Mouse (Mus musculus) limb, embryonic 12.5 days (tissue): ENCODE measurements around the gene Rapgef1. TPM values are rescaled to one million over a fixed set of nuclear protein-coding genes. Genes with fewer than 3 reads are reported as not detected.

Source experiments
- ATAC-seq: fragments of 200-750 bp; cut with Nextera tagmentation; 2 replicates; pipeline ENCODE4 v1.8.0; 2017; ENCODE audit warnings: low read depth, moderate TSS enrichment; ENCODE audit not compliant: insufficient number of reproducible peaks, insufficient read depth, low FRiP score, low TSS enrichment
- H3K27ac ChIP-seq: fragments of 300-500 bp; sonication (generic); 2 replicates; pipeline ENCODE4 v1.5.1; 2016; ENCODE audit warnings: mild to moderate bottlenecking, moderate library complexity
- H3K27me3 ChIP-seq: fragments of 300-500 bp; sonication (generic); 2 replicates; pipeline ENCODE4 v1.6.1; 2016; ENCODE audit warnings: mild to moderate bottlenecking, moderate library complexity
- H3K36me3 ChIP-seq: fragments of 300-500 bp; sonication (generic); 2 replicates; pipeline ENCODE4 v1.6.1; 2016; ENCODE audit warnings: mild to moderate bottlenecking, moderate library complexity
- H3K4me1 ChIP-seq: fragments of 300-500 bp; sonication (generic); replicated peaks from 2 replicates; pipeline ENCODE4 v1.6.1; 2016
- H3K4me2 ChIP-seq: fragments of 300-500 bp; sonication (generic); 2 replicates; pipeline ENCODE4 v1.6.1; 2016; ENCODE audit warnings: mild to moderate bottlenecking, moderate library complexity
- H3K4me3 ChIP-seq: fragments of 300-500 bp; sonication (generic); replicated peaks from 2 replicates; pipeline ENCODE4 v1.5.1; 2016; ENCODE audit warnings: mild to moderate bottlenecking
- H3K9ac ChIP-seq: fragments of 300-500 bp; sonication (generic); replicated peaks from 2 replicates; pipeline ENCODE4 v1.6.1; 2016; ENCODE audit warnings: mild to moderate bottlenecking, moderate library complexity
- H3K9me3 ChIP-seq: fragments of 300-500 bp; sonication (generic); 2 replicates; pipeline ENCODE4 v1.6.1; 2016; ENCODE audit warnings: mild to moderate bottlenecking, moderate library complexity
- whole genome bisulfite sequencing: fragments of 180-500 bp; shearing (Covaris S2); methylation state at CpG from one replicate; pipeline ENCODE4 v1.1.7; 2016; 5-methylcytosine and 5-hydroxymethylcytosine counted together
- polyA plus RNA-seq: library from polyadenylated mRNA; unstranded; fragments of >200 nt; fragmentation: Nextera tagmentation; extraction: Ambion mirVana; gene quantifications from 2 replicates; pipeline ENCODE4 v1.2.1, GENCODE M21; 2016

Gene Rapgef1
- polyA plus RNA-seq, 1 experiment from 2014 or later, result 20.4 TPM

DNA sequence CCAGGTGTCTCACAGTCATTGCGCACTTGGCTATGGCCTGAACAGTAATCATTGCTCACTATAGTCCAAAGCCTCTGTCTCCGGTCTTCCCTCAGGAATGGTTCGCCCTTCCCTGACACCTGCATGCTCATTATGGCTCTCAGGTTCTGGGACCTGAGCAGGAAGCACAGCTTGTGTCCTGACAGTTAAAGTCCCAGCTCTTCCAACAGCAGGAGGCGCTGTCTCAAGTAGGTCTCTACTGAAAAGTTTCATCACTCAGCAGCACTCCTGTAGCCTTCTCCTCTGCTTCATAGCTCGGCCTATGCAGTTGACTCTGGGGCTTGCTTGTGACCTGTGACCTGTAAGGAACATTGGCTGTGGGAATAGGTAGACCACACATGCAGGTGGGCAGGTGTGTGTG is 45.9 kb downstream of the Rapgef1 start:
- Histone ChIP-seq H3K4me1 (peaks cover 48% of the 10 kb centered on the region), H3K27me3 (no peaks in the 10 kb centered on the region), H3K9ac (no peak overlapping the region), H3K27ac (no peak overlapping the region), H3K4me2 (no peak overlapping the region), H3K9me3 (no peaks in the 10 kb centered on the region), H3K4me3 (no peak overlapping the region), H3K36me3 (no peaks in the 10 kb centered on the region)
- ATAC-seq, result no peak
- 86% methylated on average over 5 of the region's 5 CpGs for WGBS

DNA sequence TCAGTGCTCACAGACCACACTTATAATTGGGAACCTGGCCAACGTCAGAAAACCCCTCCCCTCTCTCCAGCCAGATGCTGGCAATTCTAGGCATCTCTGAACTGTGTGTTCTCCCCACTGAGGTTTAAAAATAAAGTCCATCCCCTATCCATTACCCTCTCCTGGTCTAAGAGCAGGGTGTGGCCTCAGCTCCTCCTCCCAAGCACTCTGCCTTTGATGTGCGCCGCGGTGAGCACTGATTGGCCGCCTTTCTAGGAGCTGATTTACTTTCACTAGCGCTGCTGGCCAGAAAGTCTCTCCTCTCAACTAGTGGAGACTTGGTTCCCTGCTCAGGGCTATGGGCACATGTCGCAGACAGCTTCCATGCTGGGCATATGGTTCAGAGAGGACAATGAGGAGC is 47.1 kb downstream of the Rapgef1 start:
- no peaks in the 10 kb centered on the region for H3K36me3 ChIP-seq
- WGBS, result 2% methylated on average over 7 of the region's 7 CpGs
- peak; percentile 73; the same call in 1 of the 2 replicates for ATAC-seq
- no peak overlapping the region for H3K4me3 ChIP-seq
- no peaks in the 10 kb centered on the region for H3K9me3 ChIP-seq
- no peak overlapping the region for H3K4me2 ChIP-seq
- no peak overlapping the region for H3K27ac ChIP-seq
- peaks cover 39% of the 10 kb centered on the region for H3K4me1 ChIP-seq
- no peaks in the 10 kb centered on the region for H3K27me3 ChIP-seq
- H3K9ac ChIP-seq, result no peak overlapping the region

DNA sequence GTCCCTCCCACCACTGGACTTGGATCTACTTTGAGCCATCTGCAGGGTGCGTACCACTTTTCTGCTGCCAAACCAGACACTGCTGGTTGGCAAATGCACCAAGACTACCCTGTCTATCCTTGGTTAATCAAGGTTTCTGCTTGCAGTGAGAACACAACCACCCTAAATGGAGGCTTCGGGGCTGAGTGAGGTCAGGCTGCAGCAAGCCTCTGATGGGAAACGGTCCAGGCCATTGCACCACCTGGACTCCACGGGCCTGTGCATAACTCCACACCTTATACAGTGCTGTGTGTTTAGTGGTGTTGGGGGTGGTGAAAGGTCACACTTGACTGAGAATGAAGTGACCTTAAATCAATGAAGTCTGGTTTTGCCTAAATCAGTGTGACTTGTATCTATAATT is 47.6 kb downstream of the Rapgef1 start:
- H3K9me3 ChIP-seq, result no peaks in the 10 kb centered on the region
- no peak for ATAC-seq
- H3K27ac ChIP-seq, result no peak overlapping the region
- 72% methylated on average over 4 of the region's 4 CpGs for WGBS
- no peaks in the 10 kb centered on the region for H3K27me3 ChIP-seq
- no peak overlapping the region for H3K9ac ChIP-seq
- no peak overlapping the region for H3K4me3 ChIP-seq
- no peaks in the 10 kb centered on the region for H3K36me3 ChIP-seq
- peaks cover 36% of the 10 kb centered on the region for H3K4me1 ChIP-seq
- no peak overlapping the region for H3K4me2 ChIP-seq

DNA sequence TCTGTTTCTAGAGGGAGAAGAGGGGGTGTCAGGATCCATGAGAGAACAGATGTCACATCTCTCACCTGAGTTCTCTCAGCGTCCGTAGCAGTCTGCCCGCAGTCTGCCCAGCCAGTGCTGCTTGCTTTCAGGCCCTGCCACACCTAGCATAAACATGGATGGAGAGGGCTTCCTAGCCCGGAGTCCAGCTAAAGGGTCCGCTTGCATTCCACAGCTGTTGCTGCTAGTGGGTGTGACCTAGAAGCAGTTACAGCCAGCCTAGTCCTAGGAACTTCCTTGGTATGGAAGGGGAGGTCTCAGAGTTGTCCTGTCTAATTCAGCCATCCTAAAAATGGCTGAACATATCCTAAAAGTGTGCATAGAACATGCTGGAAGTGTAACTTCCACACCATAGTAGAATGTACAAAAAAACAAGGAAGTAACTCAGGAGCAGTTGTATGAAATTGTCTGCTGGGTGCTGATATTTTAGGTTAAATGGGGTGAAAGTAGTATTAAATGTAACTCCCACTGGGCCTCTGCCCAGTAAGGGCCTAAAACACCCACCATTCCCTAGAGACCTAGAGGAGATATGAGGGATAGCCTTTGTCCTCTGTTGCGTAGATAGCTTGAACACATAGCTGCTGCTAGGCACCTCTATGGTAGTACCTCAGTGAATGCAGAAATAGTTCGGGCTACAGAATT is 48.6 kb downstream of the Rapgef1 start:
- Histone ChIP-seq H3K4me1 (peaks cover 31% of the 10 kb centered on the region), H3K4me3 (no peak overlapping the region), H3K9me3 (no peaks in the 10 kb centered on the region), H3K27ac (no peak overlapping the region), H3K4me2 (no peak overlapping the region), H3K9ac (no peak overlapping the region), H3K36me3 (no peaks in the 10 kb centered on the region), H3K27me3 (no peaks in the 10 kb centered on the region)
- 81% methylated on average over 7 of the region's 7 CpGs for WGBS
- no peak for ATAC-seq

DNA sequence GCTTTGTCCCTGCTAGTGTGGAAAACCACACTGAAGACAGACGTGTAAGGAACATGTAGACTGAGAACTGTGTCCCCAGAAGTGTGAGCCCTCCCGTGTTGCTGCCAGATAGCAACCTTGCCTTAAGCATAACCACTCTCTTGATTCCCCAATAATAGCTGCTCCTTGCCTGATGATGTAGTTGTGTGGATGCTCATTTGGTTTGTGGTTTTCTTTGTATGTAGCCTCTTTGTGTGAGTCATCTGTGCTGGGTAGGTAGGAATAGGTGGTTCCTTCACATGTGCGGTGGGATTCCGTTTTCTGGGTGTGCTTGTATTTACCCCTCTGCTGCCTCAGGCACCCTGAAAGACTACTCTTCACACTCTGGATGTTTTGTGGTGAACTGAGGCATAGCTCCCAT is 49.4 kb downstream of the Rapgef1 start:
- no peak overlapping the region for H3K4me3 ChIP-seq
- WGBS, result 87% methylated on average over 4 of the region's 4 CpGs
- ATAC-seq, result no peak
- H3K4me2 ChIP-seq, result no peak overlapping the region
- no peaks in the 10 kb centered on the region for H3K27me3 ChIP-seq
- H3K9ac ChIP-seq, result no peak overlapping the region
- H3K4me1 ChIP-seq, result peaks cover 24% of the 10 kb centered on the region
- no peaks in the 10 kb centered on the region for H3K36me3 ChIP-seq
- no peak overlapping the region for H3K27ac ChIP-seq
- no peaks in the 10 kb centered on the region for H3K9me3 ChIP-seq

DNA sequence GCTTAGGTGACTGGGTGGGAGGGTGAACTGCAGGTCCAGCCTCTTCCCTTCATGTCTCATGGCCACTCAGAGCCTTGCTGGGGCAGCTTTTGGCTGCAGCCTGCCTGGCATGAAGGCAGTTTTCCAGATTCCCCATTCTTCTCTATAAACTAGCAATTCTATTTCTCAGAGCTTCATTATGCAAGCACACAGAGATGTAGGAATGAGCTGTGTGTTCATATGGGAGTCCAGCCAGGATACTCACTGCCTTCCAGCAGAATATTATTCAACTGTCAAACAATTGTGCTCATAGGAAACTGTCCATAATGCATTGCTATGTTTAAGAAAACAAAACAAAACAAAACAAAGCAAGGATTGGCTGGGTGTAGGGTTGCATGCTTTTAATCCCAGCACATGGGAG is 50.2 kb downstream of the Rapgef1 start:
- H3K36me3 ChIP-seq, result no peaks in the 10 kb centered on the region
- no peak for ATAC-seq
- no peaks in the 10 kb centered on the region for H3K9me3 ChIP-seq
- no peak overlapping the region for H3K9ac ChIP-seq
- H3K4me3 ChIP-seq, result no peak overlapping the region
- no peak overlapping the region for H3K27ac ChIP-seq
- peaks cover 30% of the 10 kb centered on the region for H3K4me1 ChIP-seq
- no peak overlapping the region for H3K4me2 ChIP-seq
- H3K27me3 ChIP-seq, result no peaks in the 10 kb centered on the region

DNA sequence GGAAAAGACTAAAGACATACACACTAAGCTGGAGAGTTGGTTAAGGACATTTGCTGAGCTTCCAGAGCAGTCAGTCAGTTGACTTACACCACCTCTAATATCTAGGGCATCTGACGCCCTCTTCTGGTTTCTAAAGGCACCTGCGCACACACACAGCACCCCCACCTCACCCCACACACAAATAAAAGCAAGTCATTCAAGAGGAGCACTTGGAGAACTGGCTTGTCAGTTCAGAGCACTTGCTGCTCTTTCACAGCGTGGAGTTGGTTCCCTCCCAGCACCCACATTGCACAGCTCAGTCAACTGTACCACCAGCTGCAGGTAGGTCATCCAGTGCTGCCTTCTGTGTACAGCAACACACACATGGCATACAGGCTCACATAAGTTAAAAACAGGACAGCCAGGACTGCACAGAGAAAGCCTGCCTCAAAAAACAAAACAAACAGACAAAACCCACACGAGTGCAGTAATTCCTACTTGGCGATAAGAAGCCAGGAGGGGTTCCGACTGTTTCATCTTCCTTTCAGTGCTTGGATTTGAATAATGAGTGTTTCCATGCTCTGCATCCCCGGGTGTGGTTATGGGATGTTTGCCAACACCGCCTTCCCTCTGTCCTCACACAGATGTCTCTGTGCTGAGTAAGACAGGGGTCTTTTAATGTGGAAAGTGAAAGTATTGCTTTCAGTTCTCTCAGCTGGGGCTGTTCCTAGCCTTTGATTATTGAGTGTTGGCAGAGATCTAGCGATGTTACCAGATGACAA is 50.9 kb downstream of the Rapgef1 start:
- peaks cover 30% of the 10 kb centered on the region for H3K4me1 ChIP-seq
- 78% methylated on average over 9 of the region's 9 CpGs for WGBS
- no peak overlapping the region for H3K4me3 ChIP-seq
- H3K27me3 ChIP-seq, result no peaks in the 10 kb centered on the region
- no peak overlapping the region for H3K27ac ChIP-seq
- no peaks in the 10 kb centered on the region for H3K9me3 ChIP-seq
- H3K4me2 ChIP-seq, result no peak overlapping the region
- no peak for ATAC-seq
- H3K9ac ChIP-seq, result no peak overlapping the region
- H3K36me3 ChIP-seq, result no peaks in the 10 kb centered on the region

DNA sequence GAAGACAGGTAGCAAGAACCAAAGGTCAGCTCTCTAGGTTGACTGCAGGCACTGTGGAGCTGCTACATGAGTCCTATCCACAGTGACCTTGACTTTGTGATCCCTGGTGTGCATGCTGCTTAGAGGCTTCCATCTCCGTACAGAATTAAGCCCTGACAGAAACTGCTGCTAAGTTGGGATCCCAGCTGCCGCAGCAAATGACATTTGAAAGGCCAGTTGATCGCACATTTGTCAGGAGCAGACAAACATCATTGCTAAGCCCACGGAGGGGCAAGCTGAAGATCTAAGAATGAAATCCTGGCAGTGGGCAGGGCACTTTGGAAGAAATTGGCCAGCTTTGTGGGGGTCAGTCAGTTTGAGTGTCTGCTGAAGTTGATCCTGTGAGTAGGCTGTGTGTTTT is 51.9 kb downstream of the Rapgef1 start:
- no peak for ATAC-seq

DNA sequence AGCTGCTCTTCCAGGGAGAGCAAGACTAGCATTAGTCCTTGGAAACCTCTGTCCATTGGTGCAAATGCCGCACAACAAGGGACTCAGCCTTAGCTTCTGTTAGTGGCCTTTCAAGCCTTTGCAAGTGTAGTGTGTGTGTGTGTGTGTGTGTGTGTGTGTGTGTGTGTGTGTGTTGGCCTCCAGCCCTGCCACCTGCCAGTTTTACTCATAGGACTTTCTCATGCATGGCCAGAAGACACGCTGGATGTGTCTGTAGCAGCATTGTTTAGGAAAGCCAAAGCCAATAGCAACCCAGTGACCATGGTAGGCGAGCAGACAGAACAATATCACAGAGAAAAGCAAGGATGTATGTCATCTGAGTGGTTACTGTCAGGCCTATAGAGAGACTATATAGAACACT is 52.3 kb downstream of the Rapgef1 start:
- WGBS, result 89% methylated on average over 3 of the region's 3 CpGs
- H3K4me1 ChIP-seq, result peaks cover 19% of the 10 kb centered on the region

More for the DNA sequence above, 51.9 kb downstream of the Rapgef1 start:
- Histone ChIP-seq H3K9me3 (no peaks in the 10 kb centered on the region), H3K9ac (no peak overlapping the region), H3K4me2 (no peak overlapping the region), H3K27me3 (no peaks in the 10 kb centered on the region), H3K4me3 (no peak overlapping the region), H3K4me1 (peaks cover 24% of the 10 kb centered on the region), H3K27ac (no peak overlapping the region), H3K36me3 (no peaks in the 10 kb centered on the region)
- WGBS, result 85% methylated on average over 4 of the region's 4 CpGs

DNA sequence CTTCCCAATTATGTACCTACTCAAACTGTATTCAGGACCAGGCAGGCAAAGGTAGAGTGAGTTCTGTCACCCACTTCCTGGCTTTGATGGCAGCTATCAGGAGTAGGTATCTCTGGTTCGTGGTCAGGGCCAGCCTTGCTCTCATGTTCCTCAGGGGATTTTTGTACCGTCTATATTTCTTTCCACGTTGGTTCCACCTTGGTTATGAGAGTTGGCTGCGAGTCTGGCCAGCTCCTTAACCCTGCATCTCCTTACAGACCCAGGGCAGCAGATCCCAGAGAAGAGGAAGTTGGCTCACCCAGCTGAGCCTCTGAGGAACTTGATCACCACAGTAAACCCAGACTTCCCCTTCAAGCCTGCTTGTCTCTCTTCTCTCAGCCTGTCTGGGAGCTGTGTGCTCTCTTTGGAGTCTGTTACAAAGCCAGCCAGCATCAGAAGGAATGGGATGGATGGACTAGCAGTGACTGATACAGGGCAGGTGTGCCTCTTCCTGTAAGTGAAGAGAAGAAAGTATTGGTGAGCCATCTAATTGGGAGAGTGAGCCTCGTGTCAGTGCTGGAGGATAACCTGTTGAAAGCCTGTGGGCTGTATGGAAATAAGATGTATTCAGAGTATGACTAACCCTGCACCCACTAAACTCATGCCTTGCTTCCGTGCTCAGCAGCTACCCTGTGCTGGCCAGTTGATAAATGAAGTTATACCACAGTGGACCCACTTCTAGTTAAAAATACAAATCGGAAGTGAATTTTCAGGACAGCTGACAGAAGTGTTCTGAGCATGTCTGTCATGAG is 53.4 kb downstream of the Rapgef1 start:
- Histone ChIP-seq H3K4me1 (peaks cover 8% of the 10 kb centered on the region; the same call in 1 of the 2 replicates), H3K36me3 (no peaks in the 10 kb centered on the region), H3K9me3 (no peaks in the 10 kb centered on the region), H3K27me3 (no peaks in the 10 kb centered on the region), H3K4me3 (no peak overlapping the region), H3K4me2 (no peak overlapping the region), H3K9ac (no peak overlapping the region), H3K27ac (no peak overlapping the region)
- 85% methylated on average over 7 of the region's 7 CpGs for WGBS
- ATAC-seq, result no peak

More for the DNA sequence above, 52.3 kb downstream of the Rapgef1 start:
- Histone ChIP-seq H3K9me3 (no peaks in the 10 kb centered on the region), H3K27me3 (no peaks in the 10 kb centered on the region), H3K4me2 (no peak overlapping the region), H3K4me3 (no peak overlapping the region), H3K27ac (no peak overlapping the region), H3K9ac (no peak overlapping the region), H3K36me3 (no peaks in the 10 kb centered on the region)
- ATAC-seq, result no peak

DNA sequence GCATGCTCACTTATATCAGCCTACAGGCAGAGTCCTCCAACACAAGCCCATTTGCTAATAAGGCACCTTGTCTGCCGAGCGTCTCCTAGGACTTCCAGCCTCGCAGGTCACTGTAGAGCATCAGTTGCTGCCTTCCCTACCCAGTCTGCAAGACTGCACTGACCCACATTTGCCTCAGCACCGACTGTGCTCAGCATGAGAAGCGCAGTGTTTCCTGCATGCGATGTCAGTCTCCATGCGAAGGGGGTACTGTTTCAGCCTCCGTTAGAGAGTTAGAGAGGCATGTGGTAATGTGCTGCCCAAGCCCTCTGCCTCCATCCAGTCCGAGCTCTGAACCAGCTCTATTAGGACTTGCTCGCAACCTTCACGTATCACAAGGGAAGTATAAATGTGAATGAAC is 54.6 kb downstream of the Rapgef1 start:
- no peak overlapping the region for H3K27ac ChIP-seq

More for the DNA sequence above, 54.6 kb downstream of the Rapgef1 start:
- H3K9ac ChIP-seq, result no peak overlapping the region
- WGBS, result 80% methylated on average over 11 of the region's 11 CpGs
- no peaks in the 10 kb centered on the region for H3K27me3 ChIP-seq
- H3K4me3 ChIP-seq, result no peak overlapping the region
- no peak overlapping the region for H3K4me2 ChIP-seq
- H3K36me3 ChIP-seq, result peaks cover 3% of the 10 kb centered on the region
- no peak for ATAC-seq
- no peaks in the 10 kb centered on the region for H3K9me3 ChIP-seq
- 0 out of 2 replicates have a peak, but pooled peaks cover 6% of the 10 kb centered on the region for H3K4me1 ChIP-seq
